Mouse (Mus musculus) gastrocnemius, postnatal 25 days (tissue): ENCODE measurements around the gene Gm28230. TPM values are rescaled to one million over a fixed set of nuclear protein-coding genes. Genes with fewer than 3 reads are reported as not detected.

Experiments used
- DNase-seq: peaks from one replicate; pipeline ENCODE4 v3.0.0; 2022
- long read RNA-seq, 2 experiments: library from polyadenylated mRNA; stranded (forward); transcript quantifications; one replicate each; pipeline ENCODE4 v2.0.0; 2021
- total RNA-seq, 2 experiments: library from RNA; stranded (reverse); gene quantifications; 1 replicate in 1 of 2; 2 replicates in 1 of 2; pipeline ENCODE4 v1.2.3; 2021

Gene Gm28230
- under 1 TPM in 1 of 2 experiments, not detected in 1; 0.27 TPM for total RNA-seq
- long read RNA-seq, experiment 1: 0 reads
- long read RNA-seq, experiment 2: 0 reads

DNA sequence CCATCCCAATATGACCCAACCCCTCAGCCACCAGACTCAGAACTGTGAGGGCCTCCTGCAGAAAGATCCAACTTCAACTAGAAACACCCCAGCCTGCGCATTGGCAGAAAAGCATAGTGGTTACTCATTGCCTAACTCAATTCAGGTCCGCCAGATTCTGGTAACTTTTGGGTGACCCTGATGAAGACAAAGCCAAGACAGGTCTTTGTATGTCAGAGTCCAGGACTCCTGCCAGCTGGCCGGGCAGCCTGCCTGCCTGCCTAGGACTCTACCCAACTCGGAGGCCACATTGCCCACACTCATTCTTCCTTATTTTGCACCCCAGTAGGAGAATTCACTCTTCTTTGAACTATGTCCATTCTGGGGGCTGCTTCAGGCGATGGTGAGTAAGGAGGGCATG, at the start of gene Gm28230:
Gene Gm28230 (plus strand): TSS at position 178 of the 400 bp plus-strand sequence.
- DNase-seq: no peak

GRCm38 (mm10) chr2:74677106-74677505, 49.4 kb upstream of the Gm28230 start:
- DNase-seq: no peak

DNA sequence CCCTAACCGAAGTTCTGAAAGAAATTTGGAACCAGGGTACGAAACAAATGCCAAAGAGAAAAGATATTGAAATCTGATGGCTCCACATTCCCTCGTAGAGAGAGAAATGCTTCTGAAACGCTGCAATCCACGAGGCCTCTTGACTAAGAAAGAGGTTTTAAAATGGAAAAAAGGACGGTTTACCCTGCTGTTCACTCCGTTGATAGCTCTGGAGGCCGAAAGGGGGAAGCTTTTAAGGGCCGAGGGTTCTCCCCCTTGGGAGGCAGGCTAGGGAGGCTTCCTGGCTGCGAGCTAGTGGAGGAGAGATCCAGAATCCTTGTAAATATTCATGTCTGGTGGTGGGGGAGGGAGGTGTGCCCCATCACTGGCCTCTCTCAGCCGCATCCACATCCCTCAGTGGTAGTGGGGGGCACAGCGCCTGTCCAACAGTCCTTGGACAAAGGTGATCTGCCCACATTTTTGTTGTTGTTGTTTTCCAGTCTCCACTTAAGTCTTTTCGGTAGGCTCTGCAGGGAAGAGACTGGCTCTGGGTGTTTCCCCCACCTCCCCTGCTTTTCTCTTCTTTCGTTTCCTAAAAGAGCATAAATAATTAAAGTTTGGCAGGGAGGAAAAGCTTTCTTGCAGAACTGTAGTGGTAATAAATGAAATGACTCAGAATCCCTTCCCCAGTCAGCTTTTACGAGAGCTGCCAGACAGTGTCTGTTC, 47.5 kb upstream of the Gm28230 start, which contains the start of gene Hoxd11:
Gene Hoxd11 (plus strand): TSS at position 667 of the 705 bp plus-strand sequence.
- no peak for DNase-seq

- DNase-seq: no peak
Observed at GRCm38 (mm10) chr2:74679596-74679971, 46.9 kb upstream of the Gm28230 start.

DNA sequence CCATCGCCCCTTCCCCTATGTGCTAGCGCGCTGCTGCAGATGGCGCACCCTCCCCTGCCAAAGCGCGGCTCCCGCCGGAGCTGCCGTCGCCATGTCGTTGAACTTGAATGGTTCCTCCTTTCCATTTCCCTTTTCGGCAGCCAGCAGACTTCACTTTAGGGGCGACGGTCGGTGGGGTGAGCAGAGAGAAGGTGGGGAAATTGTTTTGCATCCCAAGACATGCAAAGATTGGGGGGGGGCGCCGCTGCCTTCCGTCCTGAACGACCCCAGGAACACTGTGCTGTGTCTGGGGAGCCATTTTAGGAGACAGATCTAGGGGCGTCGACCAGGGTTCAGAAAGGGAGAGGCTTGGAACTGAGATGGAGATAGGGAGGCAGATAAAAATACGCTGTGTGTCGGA, 46.5 kb upstream of the Gm28230 start:
- no peak for DNase-seq

DNA sequence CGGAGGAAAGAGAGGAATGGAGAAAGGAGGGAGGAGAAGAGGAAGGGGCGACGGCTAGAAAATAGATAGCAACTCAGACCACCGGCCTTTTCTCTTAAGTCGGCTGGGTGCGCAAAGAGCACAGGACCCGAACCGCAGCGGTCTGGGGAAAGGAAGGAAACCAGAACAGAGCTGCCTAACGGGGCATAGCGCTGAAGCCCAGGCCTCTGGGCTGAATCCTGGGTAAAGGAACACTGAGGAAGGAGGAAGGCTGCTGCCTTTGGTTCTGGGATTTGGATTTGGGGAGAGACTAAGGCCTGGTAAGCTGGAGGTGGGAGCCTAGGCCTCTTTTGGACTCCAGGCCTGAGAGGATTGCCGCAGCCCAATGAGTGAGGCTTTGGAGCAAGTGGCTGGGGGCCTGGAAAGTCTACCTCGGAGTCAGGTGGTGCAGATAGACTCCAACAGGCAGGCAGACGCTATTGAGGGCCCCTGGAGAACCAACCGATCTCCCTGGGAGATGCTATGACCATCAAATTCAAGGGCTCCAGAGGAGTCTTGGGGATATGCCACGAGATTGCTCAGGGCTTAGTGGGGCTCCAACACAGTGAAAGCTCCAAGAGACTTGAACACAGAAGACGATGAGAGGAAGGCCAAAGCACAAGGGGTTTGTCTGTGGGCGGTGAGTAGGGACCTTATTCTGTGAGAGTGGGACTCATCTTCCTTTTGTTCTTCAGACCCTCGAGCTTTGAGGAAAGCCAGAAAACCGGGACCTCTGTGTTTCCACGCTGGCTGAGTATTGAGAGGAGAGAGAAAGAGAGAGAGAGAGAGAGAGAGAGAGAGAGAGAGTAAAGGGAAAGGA, 45.7 kb upstream of the Gm28230 start:
- no peak for DNase-seq

DNA sequence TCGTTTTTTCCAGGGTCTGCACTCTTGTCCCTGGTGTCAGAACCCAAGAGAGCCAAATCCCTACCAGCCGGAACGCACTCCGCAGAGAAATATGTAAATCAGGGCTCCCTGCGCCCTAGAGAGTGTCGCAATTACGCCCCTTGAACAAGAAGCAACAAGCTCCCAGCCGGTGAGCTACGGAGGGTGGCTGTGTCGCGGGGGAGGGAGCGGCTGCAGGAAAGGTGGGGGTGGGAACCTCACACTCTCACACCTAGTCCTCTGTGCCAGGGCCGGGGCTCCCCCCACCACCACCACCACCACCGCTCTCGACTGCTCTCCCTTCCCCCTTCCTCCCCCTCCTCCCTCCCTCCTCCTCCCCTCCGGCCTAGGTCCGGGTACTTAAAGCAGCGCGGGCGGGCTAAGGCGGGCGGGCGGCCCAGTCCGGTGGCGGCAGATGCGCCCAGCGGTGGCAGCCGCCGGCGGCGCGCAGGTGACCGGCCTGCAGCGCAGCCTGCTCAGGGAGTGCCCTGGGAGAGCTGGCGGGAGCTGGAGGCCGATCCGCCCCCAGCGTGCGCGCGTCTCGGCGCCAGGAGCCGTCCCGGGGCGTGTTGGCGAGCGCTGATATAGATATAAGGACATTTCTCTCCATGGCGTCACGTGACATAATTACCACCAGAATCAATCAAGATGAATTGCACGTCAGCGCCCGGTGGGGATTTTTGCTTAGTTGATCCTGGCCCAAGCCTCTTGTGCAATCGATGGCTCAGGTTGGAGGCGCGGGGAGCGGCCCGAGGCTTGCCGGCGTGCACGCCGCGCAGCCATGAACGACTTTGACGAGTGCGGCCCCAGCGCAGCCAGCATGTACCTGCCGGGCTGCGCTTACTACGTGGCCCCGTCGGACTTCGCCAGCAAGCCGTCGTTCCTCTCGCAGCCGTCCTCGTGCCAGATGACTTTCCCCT, 44.7 kb upstream of the Gm28230 start:
- no peak for DNase-seq

- no peak for DNase-seq
Observed at GRCm38 (mm10) chr2:74682796-74683195, 43.7 kb upstream of the Gm28230 start.

DNA sequence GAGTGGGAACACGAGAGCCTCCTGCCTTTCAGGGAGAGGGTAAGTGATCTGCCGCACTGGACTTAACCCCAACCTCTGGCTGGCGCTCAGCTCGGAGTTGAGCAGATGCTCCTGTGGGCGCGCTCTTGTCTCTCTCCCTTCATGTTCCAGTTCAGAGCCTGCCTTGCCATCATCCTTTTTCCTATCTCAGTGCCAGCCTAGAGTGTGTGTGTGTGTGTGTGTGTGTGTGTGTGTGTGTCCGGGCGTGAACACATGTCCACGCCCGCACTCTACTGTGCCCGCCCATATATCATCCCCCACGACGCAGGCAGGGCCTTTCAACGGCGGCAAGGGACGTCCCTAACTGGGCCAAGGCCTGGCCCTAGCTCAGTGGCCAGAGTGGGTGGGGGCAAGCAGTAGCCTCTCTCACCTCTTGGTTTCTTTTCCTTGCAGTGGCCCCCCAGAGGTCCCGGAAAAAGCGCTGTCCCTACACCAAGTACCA, 43.0 kb upstream of the Gm28230 start:
- no peak for DNase-seq

- no peak for DNase-seq
Observed at GRCm38 (mm10) chr2:74684106-74684505, 42.4 kb upstream of the Gm28230 start.

GRCm38 (mm10) chr2:74685059-74685603, 41.4 kb upstream of the Gm28230 start:
- no peak for DNase-seq

DNA sequence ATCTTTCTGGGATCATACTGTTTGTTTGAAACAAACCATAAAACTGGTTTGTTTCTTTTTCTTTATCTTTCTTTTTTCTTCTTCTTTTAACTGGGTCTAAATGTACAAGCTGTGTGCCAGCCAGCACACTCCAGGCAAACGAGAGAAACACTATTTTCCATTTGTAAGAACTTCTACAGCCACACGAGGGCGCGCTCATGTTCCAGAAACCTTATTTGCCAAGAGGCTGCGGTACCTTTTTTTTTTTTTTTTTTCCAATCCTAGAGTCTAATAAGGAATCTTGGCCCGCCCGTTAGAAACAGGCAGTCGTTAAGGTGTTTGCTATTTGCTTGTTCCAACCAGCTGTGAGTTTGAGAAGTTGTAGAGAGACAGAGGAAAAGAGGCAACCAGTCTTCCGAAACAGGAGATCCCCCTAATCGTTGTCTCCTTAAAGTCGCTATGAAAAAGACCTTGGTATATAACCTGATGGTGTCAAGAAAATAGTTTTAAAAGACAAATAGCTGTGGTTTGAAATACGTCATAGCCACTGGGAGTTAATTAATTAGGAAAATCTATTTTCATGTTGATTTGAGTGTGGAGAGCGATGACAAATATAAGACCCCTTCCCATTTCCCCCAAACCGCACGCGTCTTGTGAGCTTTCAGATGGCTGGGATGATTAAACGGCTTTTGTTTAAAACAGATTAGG, 40.1 kb upstream of the Gm28230 start:
- DNase-seq: no peak

- DNase-seq: no peak
Observed at GRCm38 (mm10) chr2:74686988-74687697, 39.4 kb upstream of the Gm28230 start.

GRCm38 (mm10) chr2:74687698-74688555, 38.6 kb upstream of the Gm28230 start:
- no peak for DNase-seq

GRCm38 (mm10) chr2:74688795-74689573, 37.5 kb upstream of the Gm28230 start:
- DNase-seq: no peak

DNA sequence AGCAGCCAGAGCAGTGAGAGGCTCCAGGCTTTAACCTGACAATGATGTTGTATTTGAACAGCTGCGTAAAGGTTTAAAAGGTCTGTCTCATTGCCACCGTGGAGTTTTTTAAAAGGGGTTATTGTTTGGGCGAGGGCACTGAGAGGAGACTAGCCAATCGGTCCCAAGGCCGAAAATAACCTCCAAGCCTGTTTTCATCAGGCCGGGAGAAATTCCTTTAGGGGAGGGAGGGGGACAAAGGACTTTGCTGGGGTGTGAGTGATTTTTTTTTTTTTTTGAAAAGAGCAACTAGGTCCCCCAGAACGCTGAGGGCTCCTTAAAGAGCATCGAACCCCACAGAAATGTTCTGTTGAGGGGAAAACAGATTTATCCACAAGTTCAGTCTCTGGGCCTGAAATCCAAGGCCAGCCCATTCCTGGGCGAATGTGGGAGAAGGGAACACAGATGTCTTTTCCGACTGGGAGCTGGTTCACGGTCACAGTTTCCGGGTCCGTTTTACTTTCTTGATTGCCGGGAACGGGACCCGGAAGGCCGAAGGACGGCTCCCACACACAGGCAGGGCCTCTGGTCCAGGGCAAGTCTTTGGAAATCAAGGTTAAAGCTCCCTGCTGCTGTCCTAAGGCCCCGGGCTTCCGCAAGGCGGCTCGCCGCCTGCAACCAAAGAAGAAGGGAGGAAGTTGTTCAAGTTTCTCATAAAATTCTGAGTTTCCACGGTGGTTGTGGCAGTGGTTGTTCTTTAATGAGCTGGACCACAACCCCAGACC, 36.8 kb upstream of the Gm28230 start:
- DNase-seq: no peak

GRCm38 (mm10) chr2:74690338-74690716, 36.2 kb upstream of the Gm28230 start:
- no peak for DNase-seq
